Mouse (Mus musculus) gastrocnemius, postnatal 36 days (tissue): ENCODE measurements around the gene Kif24. TPM values are rescaled to one million over a fixed set of nuclear protein-coding genes. Genes with fewer than 3 reads are reported as not detected.

Experiments used
- DNase-seq, 2 experiments: peaks; one replicate each; pipeline ENCODE4 v3.0.0; 2022
- intact Hi-C: fragments of 180-260 bp; cut with DNase I; formaldehyde crosslinking; loops from one replicate; pipeline ENCODE4 v1.15.1; 2025
- long read RNA-seq, 2 experiments: library from polyadenylated mRNA; stranded (forward); transcript quantifications; one replicate each; pipeline ENCODE4 v2.0.0; 2021
- total RNA-seq, 2 experiments: library from RNA; stranded (reverse); gene quantifications; 2 replicates each; pipeline ENCODE4 v1.2.3; 2021

The Kif24 gene
- under 1 TPM; 0.31 to 0.35 TPM for total RNA-seq
- long read RNA-seq, experiment 1, result 0 reads
- long read RNA-seq, experiment 2, result 0 reads

- peak; percentile 93 to 98 for DNase-seq
- intact Hi-C loops, result loop anchor here (5.0 kb wide), 2 partner anchors 153 to 248 kb away; partner anchors contain the start of gene Rpp25l
Measured at GRCm38 (mm10) chr4:41464345-41465286, at the start of gene Kif24, which contains the start of gene Nudt2. Gene Kif24, minus strand, starts transcription at chr4:41464887. Gene Nudt2, plus strand, starts transcription at chr4:41465151.

DNA sequence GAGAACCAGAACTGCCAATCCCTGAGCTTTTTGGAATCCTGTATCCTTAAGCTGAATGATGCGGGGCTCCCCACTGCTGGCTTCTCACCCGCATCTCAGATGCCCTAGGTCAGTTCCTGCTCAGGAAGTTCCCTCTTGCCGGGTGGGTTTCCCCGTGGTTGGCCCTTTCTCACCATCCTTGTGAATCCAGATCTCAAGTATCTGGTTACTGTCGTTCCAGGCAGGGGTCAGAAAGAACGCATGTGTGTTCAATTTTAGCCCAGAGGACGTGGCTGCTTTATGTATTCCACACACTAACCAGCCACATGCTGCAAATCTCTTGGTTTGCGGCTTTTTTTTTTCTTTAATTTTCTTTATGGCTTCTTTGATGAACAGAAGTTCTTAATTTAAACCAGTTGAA, 49.0 kb upstream of the Kif24 start:
- intact Hi-C loops, result no loop called here
- DNase-seq, result no peak

- no peak for DNase-seq
- intact Hi-C loops, result no loop called here
Measured at GRCm38 (mm10) chr4:41513309-41513708, 48.6 kb upstream of the Kif24 start.

DNA sequence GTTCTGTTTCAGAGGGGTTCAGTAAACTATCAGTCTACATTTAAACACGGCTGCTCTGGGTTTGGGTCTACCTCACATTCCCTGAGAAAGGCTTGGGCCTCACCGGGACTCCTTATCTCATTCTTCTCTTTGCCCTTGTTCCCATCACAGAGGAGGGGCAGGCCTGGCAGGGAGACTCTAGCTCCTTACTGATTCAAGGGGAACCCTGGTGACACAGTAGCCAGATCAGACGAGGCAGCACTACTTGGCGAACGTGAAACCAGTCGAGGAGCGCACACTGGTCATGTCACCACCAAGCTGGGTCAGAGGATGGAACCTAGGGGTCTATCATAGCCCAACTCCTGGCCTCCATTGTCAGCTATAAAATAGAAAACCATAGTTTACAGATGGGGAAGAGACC, 43.3 kb upstream of the Kif24 start:
- intact Hi-C loops, result no loop called here
- no peak for DNase-seq

DNA sequence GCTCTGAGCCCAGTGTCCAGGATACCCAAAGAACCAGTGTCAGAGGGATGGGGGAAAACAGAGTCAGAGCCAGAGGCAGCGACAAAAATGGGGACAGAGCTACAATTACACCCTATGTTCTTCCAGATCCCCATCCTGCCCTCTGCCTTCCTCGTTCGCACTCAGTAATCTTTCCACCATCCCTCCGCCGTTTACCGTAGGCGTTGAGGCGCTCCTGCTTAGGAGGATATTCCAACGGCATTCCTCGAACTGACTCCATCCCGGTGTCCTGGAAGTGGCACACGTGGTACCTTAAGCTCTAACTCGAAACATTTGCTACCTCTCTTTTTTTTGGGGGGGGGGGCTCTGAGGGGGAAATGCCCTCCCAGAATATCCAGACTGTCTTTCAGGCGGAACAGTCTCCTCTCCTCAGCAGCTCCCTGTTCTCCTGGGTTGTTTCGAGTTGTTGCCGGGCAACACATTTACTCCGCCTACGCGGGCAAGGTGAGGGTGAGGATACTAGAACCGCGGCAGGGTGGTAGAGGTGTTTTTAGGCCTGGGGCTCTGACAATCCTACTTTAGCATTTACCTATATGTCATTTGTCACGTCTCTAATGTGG, 42.7 kb upstream of the Kif24 start:
- intact Hi-C loops, result no loop called here
- no peak for DNase-seq

GRCm38 (mm10) chr4:41506906-41507305, 42.2 kb upstream of the Kif24 start:
- intact Hi-C loops, result no loop called here
- DNase-seq, result peak; percentile 82

DNA sequence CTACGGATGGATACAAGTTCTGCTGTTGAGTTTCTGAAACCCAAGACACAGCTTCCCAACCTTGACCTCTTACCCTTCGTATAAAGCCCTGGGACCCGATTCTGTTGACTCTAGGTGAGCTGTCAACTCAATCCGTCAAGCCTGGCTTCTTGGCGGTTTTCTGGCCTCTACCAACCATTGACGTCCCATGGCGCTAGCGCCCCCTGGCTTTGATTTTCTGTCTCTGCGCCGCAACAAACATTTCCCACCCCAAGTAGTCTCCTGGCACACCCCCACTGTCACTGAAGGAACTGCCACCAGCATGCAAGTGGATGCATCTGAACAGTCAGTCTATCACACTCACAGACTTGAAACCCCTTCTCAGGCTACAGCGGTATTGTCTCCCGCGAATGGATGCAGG, 41.5 kb upstream of the Kif24 start:
- intact Hi-C loops, result no loop called here
- DNase-seq, result peak; percentile 36 to 57

DNA sequence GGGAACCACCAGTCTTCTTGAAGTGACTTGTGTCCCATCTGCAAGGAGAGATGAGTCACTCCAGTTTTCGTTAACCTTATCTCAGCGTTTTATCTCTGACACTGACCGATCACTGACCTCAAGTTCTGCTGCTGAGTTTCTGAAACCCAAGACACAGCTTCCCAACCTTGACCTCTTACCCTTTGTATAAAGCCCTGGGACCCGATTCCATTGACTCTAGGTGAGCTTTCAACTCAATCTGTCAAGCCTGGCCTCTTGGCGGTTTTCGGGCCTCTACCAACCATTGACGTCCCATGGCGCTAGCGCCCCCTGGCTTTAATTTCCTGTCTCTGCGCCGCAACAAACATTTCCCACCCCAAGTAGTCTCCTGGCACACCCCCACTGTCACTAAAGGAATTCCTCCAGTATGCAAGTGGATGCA, 40.5 kb upstream of the Kif24 start:
- intact Hi-C loops, result loop anchor here (2.0 kb wide), 1 partner anchor 36 kb away; no protein-coding TSS in a partner anchor
- DNase-seq, result no peak

GRCm38 (mm10) chr4:41504325-41504724, 39.6 kb upstream of the Kif24 start:
- no peak for DNase-seq
- intact Hi-C loops, result loop anchor here (2.0 kb wide), 1 partner anchor 36 kb away; no protein-coding TSS in a partner anchor

- intact Hi-C loops, result no loop called here
- DNase-seq, result peak; percentile 96 to 99
Measured at GRCm38 (mm10) chr4:41502986-41503412, 38.3 kb upstream of the Kif24 start, which contains the start of gene AI464131. Gene AI464131, minus strand, starts transcription at chr4:41503076.

- intact Hi-C loops, result no loop called here
- peak in 1 of 2 experiments; percentile 35 for DNase-seq
Measured at GRCm38 (mm10) chr4:41502171-41502940, 37.7 kb upstream of the Kif24 start.

DNA sequence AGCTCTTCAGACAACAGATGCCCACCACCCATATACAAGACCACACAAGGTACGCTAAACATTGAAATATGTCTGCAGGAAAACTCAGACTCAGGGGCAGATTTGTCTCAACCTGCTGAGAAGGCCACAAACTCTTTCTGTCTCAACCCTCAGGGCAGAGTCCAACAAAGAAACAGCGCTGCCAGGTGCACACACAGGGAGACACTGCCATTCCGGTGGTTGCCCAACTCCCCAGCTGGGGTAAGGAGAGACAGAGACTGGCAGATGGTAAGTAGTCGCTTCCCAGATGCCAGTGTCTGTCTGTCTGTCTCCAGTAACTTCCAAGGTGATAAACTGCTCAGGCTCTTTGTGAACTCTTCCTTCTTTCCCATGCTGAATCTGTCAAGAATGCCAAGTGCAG, 36.1 kb upstream of the Kif24 start:
- intact Hi-C loops, result no loop called here
- no peak for DNase-seq

- no peak for DNase-seq
Measured at GRCm38 (mm10) chr4:41499619-41500018, 34.9 kb upstream of the Kif24 start.

DNA sequence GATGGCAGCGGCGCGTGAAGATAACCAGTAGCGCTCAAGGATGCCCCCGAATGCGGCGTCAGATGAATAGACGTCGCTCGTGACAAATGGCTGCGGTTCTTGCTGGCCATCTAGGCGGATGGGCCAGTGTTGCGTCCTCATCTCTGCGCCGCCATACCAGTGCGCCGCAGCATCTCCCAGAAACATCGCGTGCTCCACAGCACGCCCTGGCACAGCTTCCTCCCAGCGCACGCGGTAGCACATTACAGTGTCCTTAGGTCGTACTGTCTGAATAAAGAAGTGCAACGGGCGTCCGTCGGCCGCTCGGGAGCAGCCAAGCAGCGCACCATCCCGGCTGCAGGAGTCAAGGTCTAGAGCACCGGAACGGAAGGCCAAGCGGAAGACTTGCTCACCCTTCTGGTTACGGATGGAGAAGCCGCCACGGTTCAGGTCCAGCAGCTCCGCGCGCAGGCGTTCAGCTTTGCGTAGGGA, 34.3 kb upstream of the Kif24 start:
- no peak for DNase-seq
- intact Hi-C loops, result loop anchor here (2.0 kb wide), 1 partner anchor 14 kb away; no protein-coding TSS in a partner anchor

More at GRCm38 (mm10) chr4:41499619-41500018, 34.9 kb upstream of the Kif24 start:
- intact Hi-C loops, result loop anchor here (2.0 kb wide), 1 partner anchor 15 kb away; no protein-coding TSS in a partner anchor

GRCm38 (mm10) chr4:41497995-41498845, 33.5 kb upstream of the Kif24 start:
- intact Hi-C loops, result loop anchor here (2.0 kb wide), 1 partner anchor 13 kb away; no protein-coding TSS in a partner anchor
- DNase-seq, result no peak

DNA sequence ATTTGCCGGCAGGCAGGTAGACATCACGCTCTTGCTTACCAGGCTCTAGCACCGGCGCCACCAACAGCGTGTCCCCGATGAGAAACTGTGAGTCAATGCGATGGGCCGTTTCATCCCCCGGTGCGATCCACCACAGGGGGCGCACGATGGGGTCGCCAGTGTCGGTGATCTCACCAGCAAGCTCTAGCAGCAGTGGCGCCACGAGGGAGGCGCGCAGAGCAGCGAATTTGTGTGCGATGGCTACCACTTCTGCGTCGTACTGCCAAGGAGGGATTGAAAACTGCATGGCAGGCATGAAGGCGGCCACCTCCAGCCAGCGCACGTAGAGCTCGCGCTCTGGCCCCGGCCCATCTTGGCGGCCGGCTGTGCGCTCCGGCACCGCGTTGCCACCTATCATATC, 32.9 kb upstream of the Kif24 start:
- DNase-seq, result no peak
- intact Hi-C loops, result no loop called here

- intact Hi-C loops, result no loop called here
Measured at GRCm38 (mm10) chr4:41497046-41497445, 32.4 kb upstream of the Kif24 start.

GRCm38 (mm10) chr4:41495850-41496249, 31.2 kb upstream of the Kif24 start:
- no peak for DNase-seq
- intact Hi-C loops, result no loop called here

More at GRCm38 (mm10) chr4:41497046-41497445, 32.4 kb upstream of the Kif24 start:
- DNase-seq, result no peak

- no peak for DNase-seq
- intact Hi-C loops, result no loop called here
Measured at GRCm38 (mm10) chr4:41495076-41495475, 30.4 kb upstream of the Kif24 start.
